Mouse (Mus musculus): Measurements from ENCODE around the gene Hdac8.

Hdac8 gene

GRCm38 (mm10) chrX:102504644-102505481 lies at the start of gene Hdac8:
TSS of gene Hdac8 (minus strand) at chrX:102505359.
- peak; percentile 69 for DNase-seq

- DNase-seq = no peak
Observed at GRCm38 (mm10) chrX:102509205-102509604, 4.0 kb upstream of the Hdac8 start.

GRCm38 (mm10) chrX:102504179-102504578 lies 980 bp downstream of the Hdac8 start:
- DNase-seq = no peak

GRCm38 (mm10) chrX:102493992-102494730 lies 11.0 kb downstream of the Hdac8 start:
- DNase-seq = no peak

GRCm38 (mm10) chrX:102485575-102485974 lies 19.6 kb downstream of the Hdac8 start:
- DNase-seq = no peak

GRCm38 (mm10) chrX:102479665-102480064 lies 25.5 kb downstream of the Hdac8 start:
- no peak for DNase-seq

- DNase-seq = peak; percentile 81
Observed at GRCm38 (mm10) chrX:102478965-102479364, 26.2 kb downstream of the Hdac8 start.

GRCm38 (mm10) chrX:102478481-102478880 lies 26.7 kb downstream of the Hdac8 start:
- DNase-seq = no peak

- DNase-seq = peak; percentile 83
Observed at GRCm38 (mm10) chrX:102476784-102477183, 28.4 kb downstream of the Hdac8 start.

GRCm38 (mm10) chrX:102475555-102475954 lies 29.6 kb downstream of the Hdac8 start:
- peak; percentile 37 for DNase-seq

GRCm38 (mm10) chrX:102418343-102419127 lies 86.6 kb downstream of the Hdac8 start:
- DNase-seq = no peak

GRCm38 (mm10) chrX:102416972-102417371 lies 88.2 kb downstream of the Hdac8 start:
- DNase-seq = no peak

GRCm38 (mm10) chrX:102416386-102416785 lies 88.8 kb downstream of the Hdac8 start:
- DNase-seq = peak; percentile 29

GRCm38 (mm10) chrX:102384765-102385164 lies 120.4 kb downstream of the Hdac8 start:
- DNase-seq = no peak

GRCm38 (mm10) chrX:102383151-102383550 lies 122.0 kb downstream of the Hdac8 start:
- no peak for DNase-seq

- peak; percentile 79 for DNase-seq
Observed at GRCm38 (mm10) chrX:102366510-102366909, 138.6 kb downstream of the Hdac8 start.

GRCm38 (mm10) chrX:102362244-102362643 lies 142.9 kb downstream of the Hdac8 start:
- no peak for DNase-seq

GRCm38 (mm10) chrX:102353412-102353811 lies 151.7 kb downstream of the Hdac8 start:
- DNase-seq = no peak

- peak; percentile 6 for DNase-seq
Observed at GRCm38 (mm10) chrX:102349843-102350731, 155.1 kb downstream of the Hdac8 start.

GRCm38 (mm10) chrX:102348886-102349486 lies 156.2 kb downstream of the Hdac8 start:
- no peak for DNase-seq

- DNase-seq = no peak
Observed at GRCm38 (mm10) chrX:102341688-102342087, 163.5 kb downstream of the Hdac8 start.
